Mouse (Mus musculus) c-Kit-positive CD71-positive TER-119-positive erythroid progenitor cells, embryonic 14.5 days (primary cell): ENCODE results near the gene Gga1.

Experiments used
- DNase-seq: peaks from one replicate; pipeline ENCODE4 v3.0.0-alpha.2; 2013; ENCODE audit warnings: low spot score

Gene Gga1

DNA sequence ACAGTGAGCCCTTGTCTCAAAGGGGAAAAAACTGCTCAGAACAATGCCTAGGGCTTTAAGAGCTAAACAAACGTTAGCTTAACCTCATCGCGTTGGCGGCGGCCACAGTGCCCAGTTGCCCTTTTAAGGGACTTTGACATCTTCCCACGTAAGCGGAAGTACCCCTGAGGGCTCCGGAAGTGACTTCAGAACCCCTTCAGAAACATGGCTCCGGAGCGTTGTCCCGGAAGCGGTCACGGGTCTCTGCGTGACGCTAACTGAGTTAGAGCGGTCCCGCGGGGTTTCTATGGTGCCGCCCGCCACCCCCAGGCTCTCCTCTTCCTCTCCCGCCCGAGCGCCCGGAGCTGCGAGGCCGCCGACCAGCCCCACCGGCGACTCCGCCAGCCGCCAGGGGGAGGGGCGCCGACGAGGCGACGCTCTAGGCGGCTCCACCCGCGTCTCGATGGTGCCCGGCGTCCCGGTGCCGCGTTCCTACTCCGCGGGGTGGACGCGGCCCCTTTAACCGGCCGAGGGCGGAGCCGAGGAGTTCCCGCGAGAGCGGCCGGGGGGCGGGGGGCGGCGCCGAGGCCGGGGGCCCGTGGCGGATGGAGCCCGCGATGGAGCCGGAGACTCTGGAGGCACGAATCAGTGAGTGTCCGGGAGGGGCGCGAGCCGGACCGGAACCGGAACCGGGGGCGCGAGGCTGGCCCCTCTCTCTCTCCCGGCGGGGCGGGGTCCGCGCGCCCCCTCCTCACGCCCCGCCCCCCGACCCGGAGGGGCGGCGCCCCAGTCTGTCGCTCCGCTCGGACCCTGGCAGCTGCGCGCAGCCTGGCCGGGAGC, at the start of gene Gga1:
Gene Gga1, plus strand, starts transcription at position 200 of the 819 bp plus-strand sequence.
- peak; percentile 85 for DNase-seq

DNA sequence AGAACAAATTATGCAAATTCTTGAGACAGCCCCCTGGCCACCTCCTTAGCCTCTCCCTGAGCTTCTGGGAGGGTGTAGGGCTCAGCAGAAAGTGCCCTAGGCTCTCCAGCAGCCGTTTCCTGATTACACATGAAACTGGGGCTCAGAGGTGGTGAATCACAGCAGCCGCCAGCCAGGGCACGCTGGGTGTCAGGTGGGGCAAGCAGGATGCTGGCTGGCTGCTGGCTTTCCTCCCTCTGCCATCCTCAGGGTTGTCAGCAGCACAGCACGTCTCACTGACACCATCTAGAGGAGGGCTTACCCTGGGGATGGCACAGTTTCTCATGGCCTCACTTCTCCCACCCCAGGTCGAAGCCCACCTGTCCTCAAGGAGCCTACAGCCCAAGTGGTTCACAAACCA, 48.7 kb upstream of the Gga1 start:
- DNase-seq = no peak

DNA sequence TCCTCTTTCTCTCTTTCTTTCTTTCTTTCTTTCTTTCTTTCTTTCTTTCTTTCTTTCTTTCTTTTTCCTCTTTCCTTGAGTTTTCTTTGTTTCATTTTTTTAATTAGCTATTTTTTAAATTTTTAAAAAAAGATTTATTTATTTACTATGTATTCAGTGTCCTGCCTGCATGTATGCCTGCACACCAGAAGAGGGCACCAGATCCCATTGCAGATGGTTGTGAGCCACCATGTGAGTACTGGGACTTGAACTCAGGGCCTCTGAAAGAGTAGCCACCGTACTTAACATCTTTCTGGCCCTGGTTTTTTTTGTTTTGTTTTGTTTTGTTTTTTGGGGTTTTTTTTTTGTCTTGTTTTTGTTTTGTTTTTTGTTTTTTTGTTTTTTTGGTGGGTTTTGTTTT, 47.4 kb upstream of the Gga1 start:
- no peak for DNase-seq

DNA sequence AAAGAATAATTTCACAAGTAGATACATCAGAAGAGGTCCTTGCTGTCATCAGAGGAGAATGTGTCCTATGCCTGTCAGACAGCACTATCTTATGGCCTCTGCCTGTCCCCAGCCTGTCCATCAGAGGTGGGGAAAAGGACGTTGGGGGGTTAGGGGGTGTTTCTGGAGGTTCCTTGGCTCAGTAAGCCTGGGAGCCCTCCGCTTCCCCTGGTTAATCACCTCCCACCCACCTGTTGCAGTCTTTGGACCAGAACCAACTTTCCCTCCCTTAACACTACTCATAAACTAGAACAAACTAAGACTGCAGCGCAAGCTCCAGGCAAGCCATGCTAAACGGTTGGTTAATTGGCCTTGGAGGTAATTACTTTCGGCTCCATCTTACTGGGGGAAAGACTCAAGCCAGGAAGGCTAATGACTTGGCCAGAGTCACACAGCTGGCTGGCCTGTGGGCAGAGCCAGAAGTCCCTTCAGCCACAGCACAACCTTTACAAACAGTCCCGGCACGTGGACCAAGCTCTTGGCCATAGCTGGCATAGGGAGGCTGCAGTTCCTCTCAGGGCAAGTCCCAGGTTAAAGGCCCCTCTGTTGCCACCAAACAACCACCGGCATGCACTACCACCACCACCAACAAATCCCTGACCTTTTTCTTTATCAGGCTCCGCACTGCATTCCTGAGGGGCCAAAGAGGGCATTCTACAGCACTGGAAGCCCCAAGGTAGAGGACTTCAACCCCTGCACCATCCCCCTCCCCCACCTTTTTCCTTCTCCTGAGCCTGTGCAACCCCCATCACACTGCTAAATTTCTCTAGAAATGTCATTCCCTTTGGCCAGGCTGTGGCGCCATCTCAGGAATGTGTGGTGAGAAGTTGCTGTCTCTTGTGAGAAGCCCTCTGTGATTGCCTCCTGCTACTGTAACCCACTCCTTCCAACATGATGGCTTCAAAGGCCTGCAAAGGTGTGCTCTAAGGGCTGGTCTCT, 46.0 kb upstream of the Gga1 start:
- no peak for DNase-seq

DNA sequence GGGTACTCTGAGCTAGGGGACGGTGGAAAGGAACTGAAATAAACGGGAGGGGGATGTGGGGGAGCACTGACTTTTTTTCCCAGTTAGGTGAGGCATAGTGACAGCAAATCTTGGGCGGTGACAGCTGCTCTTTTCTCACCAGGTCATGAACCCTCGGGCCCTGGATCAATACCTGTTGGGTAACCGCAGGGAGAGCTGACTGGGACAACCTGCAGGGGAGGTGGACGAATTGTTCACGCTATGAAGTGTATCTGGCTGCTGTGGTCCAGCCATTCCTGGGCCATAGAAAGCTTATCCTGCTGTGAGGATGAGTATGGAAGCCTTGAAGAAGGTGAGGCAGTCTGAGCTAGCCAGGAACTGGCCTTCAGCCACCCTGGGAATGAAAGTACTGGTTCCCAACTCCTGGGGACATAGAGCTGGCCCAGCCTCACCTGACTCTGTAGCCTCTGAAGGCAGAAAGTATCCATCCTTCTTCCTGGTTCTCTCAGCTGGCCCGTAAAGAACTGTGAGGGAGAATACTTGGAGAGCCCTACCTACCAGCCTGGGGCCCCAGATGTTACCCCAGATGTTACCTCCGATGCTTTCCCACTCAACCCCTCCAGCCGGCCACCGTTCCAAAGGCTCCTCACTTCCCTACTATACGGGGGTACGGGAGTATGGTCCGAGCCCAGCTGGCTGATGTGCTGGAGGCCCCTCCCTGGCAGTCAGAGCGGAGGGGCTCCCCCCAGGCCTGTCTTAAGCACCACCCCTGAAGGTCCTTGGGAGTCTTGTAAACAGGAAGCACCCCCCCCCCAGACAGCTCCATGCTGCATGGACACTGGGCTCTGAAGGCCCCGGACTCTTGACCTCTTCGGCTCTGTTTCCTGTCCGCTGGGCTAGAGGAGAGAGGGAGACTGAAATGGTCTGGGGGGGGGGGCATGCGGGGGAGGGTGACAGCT, 45.0 kb upstream of the Gga1 start:
- no peak for DNase-seq

DNA sequence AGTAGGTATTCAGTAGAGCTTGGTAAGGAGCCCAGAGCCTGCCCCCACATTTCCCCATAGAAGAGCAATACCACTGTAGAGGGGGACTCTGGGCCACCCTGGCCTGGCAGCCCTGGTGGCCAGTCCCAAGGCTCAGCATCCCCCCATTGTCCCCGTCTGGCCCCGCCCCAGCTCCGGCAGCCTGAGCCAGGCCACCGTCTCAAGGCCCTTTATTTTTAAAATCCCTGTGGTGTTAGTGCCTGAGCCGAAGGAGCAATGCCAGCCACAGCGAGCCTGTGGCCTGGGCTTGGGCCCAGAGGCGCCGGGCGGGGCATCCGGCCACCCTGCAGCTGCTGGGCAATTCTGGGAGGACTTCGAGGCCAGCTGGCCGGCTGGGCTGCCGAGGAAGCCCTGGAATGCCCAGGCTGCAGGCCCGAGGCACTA, 44.3 kb upstream of the Gga1 start:
- DNase-seq = no peak

DNA sequence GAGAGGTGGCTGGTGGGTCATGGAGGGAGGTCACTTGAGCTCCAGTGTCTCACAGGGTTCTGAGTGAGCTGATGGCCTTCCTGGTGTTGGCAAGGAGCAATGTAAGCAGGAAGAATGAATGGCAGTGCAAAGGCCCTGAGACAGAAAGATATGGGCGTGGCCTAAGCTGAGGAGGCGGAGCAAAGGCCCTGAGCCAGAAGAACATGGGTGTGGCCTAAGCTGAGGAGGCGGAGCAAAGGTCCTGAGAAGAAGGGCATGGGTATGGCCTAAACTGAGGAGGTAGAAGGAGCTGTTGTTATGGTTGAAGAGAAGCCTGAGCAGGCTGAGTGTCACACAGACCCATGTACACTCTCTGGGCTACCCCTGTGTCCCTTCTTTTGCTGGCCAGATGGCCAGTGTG, 43.4 kb upstream of the Gga1 start:
- DNase-seq = peak; percentile 45

DNA sequence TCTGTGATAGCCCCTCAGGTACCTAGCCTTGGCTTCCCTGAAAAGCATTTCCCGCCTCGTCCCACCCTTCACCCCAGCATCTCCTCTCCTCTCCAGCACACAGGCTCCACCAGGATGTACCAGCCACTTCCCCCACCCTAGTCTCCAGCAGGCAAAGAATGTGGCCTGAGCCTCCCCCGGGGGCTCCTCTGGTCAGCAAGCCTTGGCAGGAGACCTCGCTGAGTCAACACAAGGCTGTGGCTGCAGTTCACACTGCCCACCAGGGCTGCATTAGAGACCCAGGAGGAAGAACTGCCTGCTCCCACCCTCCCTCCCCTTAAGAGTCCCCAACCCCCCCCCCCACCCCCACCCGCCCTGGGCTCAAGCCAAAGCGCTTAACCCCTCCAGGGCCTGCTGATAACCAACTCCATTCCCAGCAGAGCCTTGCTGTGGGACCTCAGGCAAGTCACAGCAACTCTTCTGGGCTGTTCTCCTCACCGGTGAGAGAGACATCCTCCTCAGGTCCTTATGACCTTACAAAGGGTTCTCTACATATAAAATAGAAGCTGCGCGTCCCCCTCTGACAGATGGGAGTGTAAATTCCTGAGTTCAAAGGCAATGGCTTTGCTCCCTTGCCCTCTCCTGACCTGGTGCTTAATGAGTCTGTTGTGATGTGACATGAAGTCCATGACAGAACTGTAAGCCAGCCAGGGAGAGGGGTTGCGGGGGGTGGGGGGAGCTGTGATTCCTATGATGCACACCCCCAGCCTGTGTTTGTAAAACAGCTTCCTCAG, 42.6 kb upstream of the Gga1 start:
- DNase-seq = no peak

DNA sequence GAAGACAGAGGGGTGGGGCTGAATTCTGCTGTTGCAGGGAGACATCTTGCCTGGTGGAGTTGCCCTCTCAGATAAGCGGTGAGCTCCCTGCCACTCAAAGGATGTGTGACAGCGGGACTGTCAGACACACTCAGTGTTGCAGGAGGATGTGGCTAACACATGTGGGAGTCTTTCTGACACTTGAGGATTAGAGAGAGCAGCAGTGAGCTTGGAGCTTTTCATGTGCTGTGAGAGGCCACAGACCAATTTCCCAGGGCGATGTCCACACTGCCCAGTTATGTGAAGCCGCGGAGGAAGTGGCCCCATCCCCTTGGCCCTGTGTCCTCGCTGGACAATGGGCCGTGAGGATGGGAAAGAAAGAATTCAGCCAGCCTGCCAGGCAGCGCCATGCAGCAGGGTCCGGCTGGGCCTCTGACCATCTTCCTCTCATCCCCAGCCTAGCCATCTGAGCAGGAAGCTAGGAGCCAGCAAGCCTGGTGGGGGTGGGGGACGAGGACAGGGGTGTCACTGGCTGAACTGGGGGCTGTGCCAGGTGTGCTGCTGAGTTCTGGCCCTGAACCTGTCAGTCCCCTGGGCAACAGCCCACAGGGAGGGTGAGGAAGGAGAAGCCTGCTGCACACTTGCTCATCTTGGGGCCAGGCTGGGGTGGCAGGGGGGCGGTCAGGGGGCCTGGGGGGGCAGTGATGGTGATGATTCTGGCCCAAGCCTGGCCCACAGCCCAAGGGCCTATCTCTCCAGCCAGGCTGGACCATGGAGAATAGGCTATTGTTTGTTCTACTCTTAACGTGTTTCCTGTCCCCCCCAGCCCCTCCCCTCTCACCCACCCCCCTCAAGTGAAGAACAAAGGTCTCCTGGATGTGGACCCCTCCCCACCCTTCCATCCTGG, 41.5 kb upstream of the Gga1 start:
- peak; percentile 49 for DNase-seq

DNA sequence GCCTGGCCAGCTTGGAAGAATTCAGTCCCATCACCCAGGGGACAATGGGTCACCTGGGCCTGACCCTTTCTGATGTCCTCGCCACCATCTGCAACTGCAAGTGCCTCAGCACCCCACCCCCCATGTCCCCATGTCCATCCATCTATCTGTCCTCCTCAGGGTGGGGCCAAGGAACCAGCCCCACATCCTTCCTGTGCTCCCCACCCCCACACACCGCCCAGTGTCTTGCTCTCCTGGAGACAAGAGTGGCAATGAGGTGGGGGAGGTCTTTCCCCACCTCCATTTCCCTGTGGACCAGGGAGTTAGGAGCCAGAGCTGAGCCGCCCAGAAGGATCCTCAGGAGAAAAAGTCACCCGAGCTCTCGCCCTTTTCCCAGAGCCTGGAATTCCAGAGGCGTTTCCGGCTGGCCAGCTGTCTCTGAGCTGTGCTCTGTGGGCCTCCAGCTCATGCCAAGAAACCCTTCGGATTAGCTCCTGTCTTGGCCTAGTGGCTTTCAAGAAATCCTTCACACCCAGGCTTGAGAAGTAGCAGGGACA, 40.8 kb upstream of the Gga1 start:
- DNase-seq = no peak

DNA sequence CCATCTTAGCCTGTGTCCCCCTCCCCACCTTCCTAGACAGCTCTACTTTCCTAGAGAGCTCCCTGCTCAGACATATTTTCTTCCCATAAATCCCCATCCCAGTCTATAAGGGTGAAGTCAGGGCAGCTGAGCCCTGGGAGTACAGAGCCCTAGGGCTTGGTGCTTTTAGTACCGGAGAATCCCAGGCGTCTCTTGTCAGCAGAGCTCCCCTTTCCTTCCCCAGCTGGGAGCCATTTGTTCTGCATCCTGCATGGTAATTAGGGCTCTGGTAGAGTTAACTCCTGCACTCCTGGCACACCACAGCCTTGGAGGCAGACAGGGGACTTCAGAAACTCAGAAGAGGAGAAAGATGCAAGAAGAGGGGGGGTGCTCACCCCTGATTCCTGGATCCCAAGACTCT, 37.2 kb upstream of the Gga1 start:
- DNase-seq = no peak

DNA sequence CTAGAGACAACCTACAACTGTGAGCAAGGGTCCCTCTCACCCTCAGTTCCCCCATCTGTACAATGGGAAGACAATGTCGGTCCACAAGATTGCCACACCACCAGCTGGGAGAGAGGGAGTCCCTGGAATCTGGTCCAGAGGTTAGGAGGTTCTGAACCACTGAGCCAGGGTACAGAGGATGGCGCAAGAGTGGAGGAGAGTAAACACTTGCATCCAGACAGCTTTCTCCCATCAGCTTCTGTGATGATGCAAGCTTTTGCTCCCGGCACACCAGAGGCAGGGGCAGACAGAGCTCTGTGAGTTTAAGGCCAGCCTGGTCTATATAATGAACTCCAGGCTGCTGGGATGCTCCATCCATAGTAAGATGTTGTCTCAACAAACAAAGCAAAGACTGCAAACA, 36.7 kb upstream of the Gga1 start:
- no peak for DNase-seq

DNA sequence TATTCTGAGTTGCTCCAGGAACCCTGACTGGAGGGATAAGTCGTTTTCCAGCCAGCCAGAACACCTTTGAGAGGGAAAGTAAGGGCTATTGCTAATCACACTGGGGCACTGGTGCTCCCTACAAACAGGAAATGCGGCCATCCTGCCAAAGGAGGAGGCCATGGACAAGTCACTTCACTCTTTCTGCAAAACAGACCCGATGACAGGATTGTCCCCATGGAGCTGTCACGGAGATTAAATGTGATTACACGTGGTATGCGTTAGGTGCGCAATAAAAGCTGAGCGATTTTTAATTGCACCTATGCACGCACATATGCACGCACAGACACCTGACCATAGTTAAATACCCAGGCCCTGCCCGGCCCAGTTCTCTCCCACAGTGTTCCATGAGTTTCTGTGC, 36.2 kb upstream of the Gga1 start:
- no peak for DNase-seq

DNA sequence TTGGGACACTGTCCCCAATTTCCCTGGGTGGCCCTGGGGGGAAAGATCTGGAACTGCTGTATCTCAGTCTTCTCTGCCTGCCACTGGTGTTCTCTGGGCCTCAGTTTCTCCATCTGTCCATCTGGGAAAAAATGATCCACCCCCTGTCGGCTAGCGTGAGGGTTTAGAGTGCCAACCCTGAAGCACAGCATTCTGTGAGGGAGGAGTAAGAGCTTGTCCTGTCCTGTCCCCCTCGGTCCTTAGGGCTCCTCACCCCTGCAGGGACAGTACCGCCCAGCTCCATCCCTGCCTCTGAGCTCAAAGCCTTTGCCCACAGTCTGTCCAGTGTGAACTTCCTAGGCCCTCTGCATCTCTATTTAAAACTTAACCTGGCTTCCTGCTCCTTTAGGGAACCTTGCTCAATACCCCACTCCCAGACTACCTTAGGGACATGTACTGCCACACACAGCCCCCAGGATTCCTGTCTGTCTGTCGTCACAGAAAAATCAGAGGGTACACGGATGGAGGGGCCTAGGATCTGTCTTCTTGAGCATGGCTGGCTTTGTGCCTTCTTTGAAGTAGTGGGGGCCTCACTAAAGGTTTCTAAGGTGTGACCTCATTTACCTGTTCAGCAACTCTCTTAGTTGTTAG, 35.7 kb upstream of the Gga1 start:
- no peak for DNase-seq

DNA sequence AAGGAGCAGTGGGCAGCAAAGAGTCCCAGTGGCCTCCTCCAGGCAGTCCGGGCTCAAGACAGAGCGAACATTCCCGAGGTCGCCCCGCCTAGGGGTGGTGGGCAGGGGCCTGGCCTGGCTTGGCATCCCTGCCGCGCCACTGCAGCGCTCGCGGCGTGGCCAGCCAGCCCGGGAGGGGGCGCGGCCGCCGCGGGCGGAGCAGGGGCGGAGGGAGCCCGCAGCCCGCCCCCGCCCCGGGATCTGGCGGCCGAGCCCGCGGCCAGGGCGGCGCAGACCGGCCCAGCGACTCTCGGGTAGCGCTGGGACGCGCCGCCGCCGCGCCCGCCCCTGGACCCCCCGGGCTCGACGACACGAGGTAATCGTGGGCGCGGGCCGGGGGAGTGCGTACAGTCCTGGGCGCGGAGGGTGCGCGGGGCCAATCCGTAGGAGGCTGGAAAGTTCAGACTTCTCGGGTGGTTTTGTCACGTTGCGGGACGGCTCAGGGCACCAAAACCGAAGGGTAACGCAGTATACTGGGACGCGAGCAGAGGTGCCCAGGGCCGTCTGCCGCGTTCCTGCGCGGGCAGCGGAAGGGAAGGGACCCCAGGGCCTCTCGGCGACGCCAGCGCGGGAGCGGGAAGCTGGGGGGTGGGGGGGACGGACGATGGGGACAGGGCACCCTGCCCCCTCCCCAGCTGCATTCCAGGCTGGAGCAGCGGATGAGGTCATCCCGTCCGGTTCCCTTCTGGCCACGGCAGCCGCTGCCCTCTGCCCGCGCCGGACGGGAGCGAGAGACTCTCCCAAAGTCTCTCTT, 34.4 kb upstream of the Gga1 start, which contains the start of gene Cdc42ep1:
Gene Cdc42ep1, plus strand, starts transcription at position 254 of the 793 bp plus-strand sequence.
- DNase-seq = no peak

DNA sequence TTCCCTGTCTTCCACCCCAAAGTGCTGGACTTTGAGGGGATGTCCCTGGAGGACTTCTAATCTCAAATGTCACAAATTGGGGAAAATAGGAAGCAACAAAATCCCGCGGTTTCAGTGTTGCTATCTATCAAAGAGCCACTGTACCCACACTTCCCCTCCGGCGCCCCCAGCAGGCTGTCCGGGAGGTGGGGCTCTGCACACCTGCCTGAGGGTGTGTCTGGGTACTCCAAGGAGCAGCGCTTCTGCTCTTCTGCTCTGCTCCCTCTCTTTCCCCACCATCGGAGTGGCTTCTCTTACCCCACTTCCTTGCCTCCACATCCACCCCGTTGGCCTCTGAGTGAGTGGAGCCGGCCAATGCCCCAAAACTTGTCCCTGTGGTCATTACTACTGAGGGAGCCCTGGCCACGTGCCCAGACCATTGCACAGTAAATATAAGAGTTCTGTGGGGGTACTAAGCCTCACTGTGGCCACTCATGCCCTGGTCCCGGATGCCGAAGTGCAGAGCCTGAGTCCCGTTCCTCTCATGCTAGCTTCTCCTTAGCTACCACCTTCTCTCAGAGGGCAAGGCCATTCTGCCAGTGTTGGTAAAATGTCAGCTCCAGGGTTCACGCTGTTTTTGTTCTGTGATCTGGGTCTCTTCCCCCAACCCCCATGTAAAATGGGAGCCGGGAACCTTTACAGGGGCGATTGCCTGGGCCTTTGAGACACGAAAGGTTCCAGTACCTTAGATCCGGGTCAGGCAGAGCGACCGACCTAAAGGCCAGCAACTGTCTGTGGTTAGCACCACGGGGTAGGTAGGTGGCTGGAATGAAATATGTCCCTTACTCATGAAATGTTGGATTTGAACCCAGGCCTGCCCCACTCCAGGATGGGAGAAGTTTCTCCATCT, 33.2 kb upstream of the Gga1 start:
- no peak for DNase-seq

DNA sequence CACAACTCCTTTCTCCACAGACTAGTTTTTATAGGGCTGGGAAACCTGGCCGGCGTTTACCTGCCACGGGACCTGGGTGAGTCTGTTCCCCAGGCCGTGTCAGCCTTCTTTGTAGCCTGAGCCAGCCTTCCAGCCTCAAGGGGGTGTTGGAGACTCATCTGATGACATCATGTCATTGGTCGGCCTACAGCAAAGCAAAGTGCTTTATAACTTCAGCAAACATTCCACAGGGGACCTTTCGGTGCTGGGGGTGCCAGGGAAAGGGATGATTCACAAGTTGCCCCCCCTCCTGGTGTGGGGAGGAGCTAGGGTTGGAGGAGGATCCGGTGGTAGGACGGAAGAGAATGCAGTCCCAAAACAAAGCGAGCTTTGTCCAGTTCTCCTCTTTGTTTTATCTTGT, 32.2 kb upstream of the Gga1 start:
- no peak for DNase-seq
